Mouse (Mus musculus) heart, postnatal 4 days (tissue): ENCODE results near the gene Safb2. TPM values are rescaled to one million over a fixed set of nuclear protein-coding genes. Genes with fewer than 3 reads are reported as not detected.

Source experiments
- DNase-seq: peaks from one replicate; pipeline ENCODE4 v3.0.0; 2021
- total RNA-seq, 2 experiments: library from RNA; stranded (reverse); gene quantifications; 2 replicates each; pipeline ENCODE4 v1.2.3; 2021

Gene Safb2
- total RNA-seq, 2 experiments from 2014 or later = 69.2 to 70.0 TPM

DNA sequence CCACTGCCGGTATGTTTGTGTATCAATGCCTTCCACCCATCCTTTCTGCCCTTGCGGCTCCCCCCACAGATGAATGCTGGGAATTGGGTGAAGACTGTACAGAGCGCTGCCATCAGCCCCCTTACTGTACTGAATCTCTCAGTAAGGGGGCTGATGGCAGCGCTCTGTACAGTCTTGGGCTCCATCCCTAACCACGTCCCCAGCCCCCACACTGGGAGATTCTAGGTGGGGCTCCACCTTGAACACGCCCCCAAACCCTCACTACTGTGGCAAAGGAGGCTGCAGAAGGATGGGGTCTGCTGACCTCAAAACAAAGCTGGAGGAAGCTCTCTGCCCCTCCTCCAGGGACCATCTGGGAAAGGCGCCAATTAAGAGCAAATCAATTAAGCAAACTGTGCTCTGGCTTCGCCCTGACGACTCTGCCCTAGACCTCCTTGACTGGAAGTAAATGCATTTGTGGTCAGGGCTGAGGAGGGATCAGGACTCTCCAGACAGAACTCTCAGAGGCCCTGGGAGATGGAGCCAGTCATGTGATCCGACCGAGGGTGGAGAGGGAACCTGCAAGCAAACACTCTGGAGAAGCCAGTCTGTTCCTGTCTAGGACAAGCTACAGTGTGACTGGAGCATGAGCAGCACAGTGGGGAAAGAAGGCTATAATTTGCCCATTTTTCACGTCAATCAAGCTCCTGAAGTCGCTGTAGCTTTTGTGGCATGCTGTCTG is 68.5 kb downstream of the Safb2 start:
- no peak for DNase-seq

DNA sequence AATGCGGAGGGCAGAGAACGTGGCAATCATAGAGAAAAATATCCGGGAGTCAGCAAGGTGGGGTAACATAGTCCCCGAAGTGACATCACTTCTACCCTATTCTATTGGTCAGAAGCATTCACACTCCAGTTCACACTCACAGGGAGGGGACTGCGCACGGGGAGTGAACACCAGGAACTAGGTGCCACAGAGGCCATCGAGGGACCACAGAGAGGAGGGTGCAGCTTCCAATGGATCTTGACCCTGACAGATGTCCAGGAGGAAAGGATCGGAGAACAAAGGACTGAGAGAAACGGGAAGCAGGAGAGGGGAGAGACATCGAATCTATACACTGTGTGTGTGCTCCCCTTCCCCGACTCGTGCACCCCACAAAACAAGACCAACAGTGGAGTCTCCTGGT is 69.5 kb downstream of the Safb2 start:
- no peak for DNase-seq

DNA sequence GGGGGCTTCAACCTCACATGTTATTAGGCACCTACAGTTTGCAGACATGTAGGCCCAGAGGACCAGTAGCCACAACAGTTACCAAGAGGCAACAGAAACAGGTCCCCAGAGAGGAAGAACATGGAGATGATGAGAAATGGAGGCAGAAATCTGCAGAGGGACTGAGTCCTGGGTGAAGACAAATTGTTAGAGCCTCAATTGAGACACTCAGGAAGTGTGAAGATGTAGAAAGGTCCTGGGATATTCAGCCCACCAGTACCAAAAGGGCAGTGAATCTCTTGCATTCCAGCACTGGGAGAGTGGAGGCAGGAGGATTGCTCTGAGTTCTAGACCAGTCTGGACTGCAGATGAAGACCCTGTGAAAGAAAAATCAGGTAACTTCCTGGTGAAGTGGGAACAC is 70.1 kb downstream of the Safb2 start:
- no peak for DNase-seq

- no peak for DNase-seq
These were observed 72.1 kb downstream of the Safb2 start, which contains the start of gene Znrf4 for GRCm38 (mm10) chr17:56512310-56512709. TSS of gene Znrf4 (minus strand) at chr17:56512431.

GRCm38 (mm10) chr17:56511707-56512090 is 72.7 kb downstream of the Safb2 start:
- no peak for DNase-seq

DNA sequence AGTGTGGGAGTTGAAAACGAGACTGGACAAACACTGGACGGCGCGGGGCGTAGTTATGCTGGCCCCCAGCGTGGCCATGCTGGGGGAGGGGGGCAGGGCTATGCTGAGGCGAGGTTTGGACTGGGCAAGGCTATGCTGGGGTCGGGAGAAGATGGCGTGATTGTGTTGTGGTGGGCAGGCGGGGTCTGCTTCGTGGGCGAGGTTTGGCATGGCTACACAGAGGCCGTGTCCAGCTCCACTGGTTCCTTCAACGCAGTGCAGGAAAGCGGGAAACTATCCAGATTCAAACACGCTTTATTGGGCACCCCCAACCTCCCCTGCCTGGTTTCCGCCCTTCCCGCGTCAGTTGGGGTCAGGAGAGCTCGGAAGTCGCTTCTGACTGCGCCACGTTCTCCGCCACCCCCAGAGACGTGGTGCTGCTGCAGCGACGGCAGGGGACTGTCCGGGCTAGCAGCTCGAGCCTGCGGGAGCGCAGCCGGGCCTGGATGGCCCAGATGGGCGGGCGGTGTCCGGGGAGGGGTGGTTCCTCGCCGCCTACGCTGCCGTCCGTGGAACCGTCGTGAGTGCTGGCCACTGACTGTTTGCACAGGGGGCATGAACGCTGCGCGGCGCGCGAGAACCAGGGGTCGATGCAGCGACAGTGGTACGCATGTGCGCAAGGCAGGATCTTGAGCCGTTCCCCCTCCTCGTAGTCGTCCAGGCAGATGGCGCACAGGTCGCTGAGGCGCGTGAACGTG is 73.2 kb downstream of the Safb2 start:
- no peak for DNase-seq

Other genes with a start within 250 kb of the Safb2 start
- gene Ptprs, start 108.1 kb downstream of the Safb2 start, total RNA-seq = 100 to 1,000 TPM; 140 to 141 TPM
- gene Znrf4, start 72.2 kb downstream of the Safb2 start, total RNA-seq = not detected
- under 1 TPM; 0.54 to 0.71 TPM for gene Gm20219, start 30.2 kb downstream of the Safb2 start, total RNA-seq
- gene Safb, start 240 bp upstream of the Safb2 start, total RNA-seq = 10 to 100 TPM; 89.2 to 92.5 TPM
- 100 to 1,000 TPM; 295 to 325 TPM for gene 2410015M20Rik, start 25.2 kb upstream of the Safb2 start, total RNA-seq
- 100 to 1,000 TPM; 921 to 984 TPM for gene Rpl36, start 28.8 kb upstream of the Safb2 start, total RNA-seq
- gene Lonp1, start 42.3 kb upstream of the Safb2 start, total RNA-seq = 10 to 100 TPM; 89.0 to 90.5 TPM
- under 1 TPM; 0.17 to 0.20 TPM for gene Catsperd, start 43.6 kb upstream of the Safb2 start, total RNA-seq
- 10 to 100 TPM; 60.5 to 61.8 TPM for gene Ranbp3, start 88.7 kb upstream of the Safb2 start, total RNA-seq
- 100 to 1,000 TPM; 705 to 809 TPM for gene Ndufa11, start 133.2 kb upstream of the Safb2 start, total RNA-seq
- 1 to 10 TPM; 5.3 to 8.0 TPM for gene Vmac, start 133.4 kb upstream of the Safb2 start, total RNA-seq
- gene Nrtn, start 172.9 kb upstream of the Safb2 start, total RNA-seq = 10 to 100 TPM; 22.4 to 22.5 TPM
- gene Dus3l, start 180.2 kb upstream of the Safb2 start, total RNA-seq = 10 to 100 TPM; 22.8 to 23.5 TPM
- under 1 TPM; 0.41 to 0.61 TPM for gene Prr22, start 185.7 kb upstream of the Safb2 start, total RNA-seq
- gene Rfx2, start 246.4 kb upstream of the Safb2 start, total RNA-seq = 1 to 10 TPM; 8.1 to 9.3 TPM